Mouse (Mus musculus): Measurements from ENCODE around the gene Rnf123. TPM values are rescaled to one million over a fixed set of nuclear protein-coding genes. Genes with fewer than 3 reads are reported as not detected.

Rnf123 gene
- polyA plus RNA-seq, 1 experiment: not detected

- Histone ChIP-seq H3K4me1 (ENCODE audit: control insufficient read depth, insufficient read depth, low read length) (peaks cover 14% of the 10 kb centered on the region), H3K27ac (ENCODE audit: insufficient read depth, low read depth, low read length) (peak within 1 kb of the TSS; percentile 12; the same call in 1 of the 2 replicates), H3K4me3 (ENCODE audit: insufficient read depth, low read depth, low read length) (peak within 1 kb of the TSS; percentile 57)
- under 1% methylated on average over 52 of the region's 52 CpGs for WGBS
- TF ChIP-seq POLR2A (IDR thresholded peaks at IDR 0.05; ENCODE audit: insufficient read depth, low read depth, low read length): no peak; the same call in 1 of the 2 replicates
- no peak for TF ChIP-seq CTCF (IDR thresholded peaks at IDR 0.05; ENCODE audit: insufficient read depth, low read depth, low read length)
These were observed 11.2 kb upstream of the Rnf123 start, which contains the start of gene Apeh for GRCm38 (mm10) chr9:108094184-108094941. Gene Apeh, minus strand, starts transcription at chr9:108094606.

- Histone ChIP-seq H3K4me1 (ENCODE audit: control insufficient read depth, insufficient read depth, low read length) (peaks cover 14% of the 10 kb centered on the region), H3K4me3 (ENCODE audit: insufficient read depth, low read depth, low read length) (peak overlapping the region; percentile 57), H3K27ac (ENCODE audit: insufficient read depth, low read depth, low read length) (no peak overlapping the region)
- TF ChIP-seq CTCF (IDR thresholded peaks at IDR 0.05; ENCODE audit: insufficient read depth, low read depth, low read length) (no peak), POLR2A (IDR thresholded peaks at IDR 0.05; ENCODE audit: insufficient read depth, low read depth, low read length) (no peak)
- WGBS: 69% methylated on average over 10 of the region's 10 CpGs
These were observed 10.4 kb upstream of the Rnf123 start for GRCm38 (mm10) chr9:108093586-108093985.

GRCm38 (mm10) chr9:108090611-108091120 is 7.5 kb upstream of the Rnf123 start:
- Histone ChIP-seq H3K4me1 (ENCODE audit: control insufficient read depth, insufficient read depth, low read length) (peaks cover 12% of the 10 kb centered on the region), H3K4me3 (ENCODE audit: insufficient read depth, low read depth, low read length) (no peak overlapping the region), H3K27ac (ENCODE audit: insufficient read depth, low read depth, low read length) (no peak overlapping the region)
- 98% methylated on average over 7 of the region's 7 CpGs for WGBS
- TF ChIP-seq POLR2A (IDR thresholded peaks at IDR 0.05; ENCODE audit: insufficient read depth, low read depth, low read length) (no peak), CTCF (IDR thresholded peaks at IDR 0.05; ENCODE audit: insufficient read depth, low read depth, low read length) (no peak)

- no peak overlapping the region for H3K27ac ChIP-seq (ENCODE audit: insufficient read depth, low read depth, low read length)
- 92% methylated on average over 4 of the region's 4 CpGs for WGBS
These were observed 2.1 kb upstream of the Rnf123 start for GRCm38 (mm10) chr9:108085261-108085660.

GRCm38 (mm10) chr9:108083561-108083960 is 415 bp upstream of the Rnf123 start:
- H3K4me3 ChIP-seq (ENCODE audit: insufficient read depth, low read depth, low read length): no peak overlapping the region
- 88% methylated on average over 6 of the region's 6 CpGs for WGBS
- peaks cover 13% of the 10 kb centered on the region for H3K4me1 ChIP-seq (ENCODE audit: control insufficient read depth, insufficient read depth, low read length)
- no peak overlapping the region for H3K27ac ChIP-seq (ENCODE audit: insufficient read depth, low read depth, low read length)
- TF ChIP-seq CTCF (IDR thresholded peaks at IDR 0.05; ENCODE audit: insufficient read depth, low read depth, low read length): no peak
- TF ChIP-seq POLR2A (IDR thresholded peaks at IDR 0.05; ENCODE audit: insufficient read depth, low read depth, low read length): no peak

More at GRCm38 (mm10) chr9:108085261-108085660, 2.1 kb upstream of the Rnf123 start:
- H3K4me3 ChIP-seq (ENCODE audit: insufficient read depth, low read depth, low read length): no peak overlapping the region
- H3K4me1 ChIP-seq (ENCODE audit: control insufficient read depth, insufficient read depth, low read length): peaks cover 7% of the 10 kb centered on the region
- TF ChIP-seq CTCF (IDR thresholded peaks at IDR 0.05; ENCODE audit: insufficient read depth, low read depth, low read length) (no peak), POLR2A (IDR thresholded peaks at IDR 0.05; ENCODE audit: insufficient read depth, low read depth, low read length) (no peak)

GRCm38 (mm10) chr9:108082549-108082948 is 597 bp downstream of the Rnf123 start:
- TF ChIP-seq POLR2A (IDR thresholded peaks at IDR 0.05; ENCODE audit: insufficient read depth, low read depth, low read length): no peak
- no peak for TF ChIP-seq CTCF (IDR thresholded peaks at IDR 0.05; ENCODE audit: insufficient read depth, low read depth, low read length)
- H3K27ac ChIP-seq (ENCODE audit: insufficient read depth, low read depth, low read length): no peak overlapping the region
- WGBS: 7% methylated on average over 19 of the region's 19 CpGs
- H3K4me1 ChIP-seq (ENCODE audit: control insufficient read depth, insufficient read depth, low read length): peaks cover 17% of the 10 kb centered on the region
- H3K4me3 ChIP-seq (ENCODE audit: insufficient read depth, low read depth, low read length): no peak overlapping the region

GRCm38 (mm10) chr9:108080168-108080567 is 3.0 kb downstream of the Rnf123 start, which contains the start of gene Mst1:
Gene Mst1, plus strand, starts transcription at chr9:108080436.
- TF ChIP-seq POLR2A (IDR thresholded peaks at IDR 0.05; ENCODE audit: insufficient read depth, low read depth, low read length): no peak
- TF ChIP-seq CTCF (IDR thresholded peaks at IDR 0.05; ENCODE audit: insufficient read depth, low read depth, low read length): no peak
- peak within 1 kb of the TSS; percentile 68 for H3K4me3 ChIP-seq (ENCODE audit: insufficient read depth, low read depth, low read length)
- peaks cover 17% of the 10 kb centered on the region for H3K4me1 ChIP-seq (ENCODE audit: control insufficient read depth, insufficient read depth, low read length)
- WGBS: 75% methylated on average over 5 of the region's 5 CpGs
- no peak within 1 kb of the TSS for H3K27ac ChIP-seq (ENCODE audit: insufficient read depth, low read depth, low read length)

- Histone ChIP-seq H3K27ac (ENCODE audit: insufficient read depth, low read depth, low read length) (0 out of 2 replicates have a peak overlapping the region, but pooled peaks have one; percentile 7), H3K4me3 (ENCODE audit: insufficient read depth, low read depth, low read length) (no peak overlapping the region), H3K4me1 (ENCODE audit: control insufficient read depth, insufficient read depth, low read length) (peaks cover 11% of the 10 kb centered on the region)
- WGBS: 59% methylated on average over 7 of the region's 7 CpGs
- TF ChIP-seq POLR2A (IDR thresholded peaks at IDR 0.05; ENCODE audit: insufficient read depth, low read depth, low read length): no peak
- no peak for TF ChIP-seq CTCF (IDR thresholded peaks at IDR 0.05; ENCODE audit: insufficient read depth, low read depth, low read length)
These were observed 9.8 kb downstream of the Rnf123 start for GRCm38 (mm10) chr9:108073141-108073930.

All from olfactory bulb, adult 2 months (tissue).